10 mouse cellular contexts compared by ENCODE assay signal in genomic region chr2:157887275-157888025, GRCm38 (mm10). TPM values are rescaled to one million over a fixed set of nuclear protein-coding genes. Genes with fewer than 3 reads are reported as not detected.
DNase-seq lines count a peak whose midpoint lies in the region; ATAC-seq and TF ChIP-seq lines count a peak whose summit lies in the region.
"Had no signal": no experiment of that assay in that cellular context is flagged by ENCODE, and none has a peak within 500 bp of the region (broad histone marks: within the 10 kb centered on the region; RNA-seq: fewer than 3 reads in every experiment).

No protein-coding gene starts in this region.

- no peaks in the 10 kb centered on the region for H3K9me3 ChIP-seq in lung, embryonic 14.5 days (ENCODE audit: low read depth, low read length)
- H3K9me3 ChIP-seq in hindbrain, embryonic 12.5 days (replicated peaks), result no peaks in the 10 kb centered on the region
- no peaks in the 10 kb centered on the region for H3K9me3 ChIP-seq in limb, embryonic 10.5 days (replicated peaks)
- H3K9me3 ChIP-seq: limb, embryonic 15.5 days had no signal

- TF ChIP-seq CTCF in lung, embryonic 14.5 days (IDR thresholded peaks at IDR 0.05; ENCODE audit: low read depth), result no peak

- DNase-seq in lung, embryonic 14.5 days, result peak; percentile 59
- DNase-seq in lung, postnatal 10 days, result no peak
- no peak for DNase-seq in limb, embryonic 10.5 days (ENCODE audit: low spot score)
- peak; percentile 75 for DNase-seq in retina, embryonic 14.5 days (ENCODE audit: low spot score)
- DNase-seq in adrenal gland, postnatal 10 days, result no peak
- DNase-seq in gastrocnemius, postnatal 25 days, result no peak
- DNase-seq: cerebellum, adult 11 months had no signal

- H3K36me3 ChIP-seq in lung, embryonic 14.5 days (ENCODE audit: insufficient read depth), result peaks cover 13% of the 10 kb centered on the region; the same call in 1 of the 2 replicates
- H3K36me3 ChIP-seq in hindbrain, embryonic 12.5 days, result peaks cover 26% of the 10 kb centered on the region
- peaks cover 32% of the 10 kb centered on the region for H3K36me3 ChIP-seq in limb, embryonic 10.5 days

- H3K27me3 ChIP-seq in lung, embryonic 14.5 days (ENCODE audit: insufficient read depth, low read length), result no peaks in the 10 kb centered on the region
- H3K27me3 ChIP-seq in hindbrain, embryonic 12.5 days, result no peaks in the 10 kb centered on the region
- H3K27me3 ChIP-seq in limb, embryonic 10.5 days (ENCODE audit: low read depth, poor library complexity, severe bottlenecking), result no peaks in the 10 kb centered on the region
- H3K27me3 ChIP-seq: limb, embryonic 15.5 days had no signal

- no peaks in the 10 kb centered on the region; the same call in 1 of the 2 replicates for H3K4me1 ChIP-seq in lung, embryonic 14.5 days (ENCODE audit: insufficient read depth)
- peaks cover 50% of the 10 kb centered on the region for H3K4me1 ChIP-seq in hindbrain, embryonic 12.5 days
- H3K4me1 ChIP-seq in limb, embryonic 10.5 days, result peaks cover 49% of the 10 kb centered on the region
- H3K4me1 ChIP-seq: limb, embryonic 15.5 days had no signal

- ATAC-seq in lung, embryonic 14.5 days (ENCODE audit: insufficient read depth), result 0 out of 2 replicates have a peak, but pooled peaks have one; percentile 24
- ATAC-seq in hindbrain, embryonic 12.5 days (ENCODE audit: low FRiP score), result peak; percentile 37; the same call in 1 of the 2 replicates
- no peak for ATAC-seq in erythroblast, adult 5-6 weeks (replicated peaks; ENCODE audit: low FRiP score, poor library complexity, severe bottlenecking)

- WGBS in lung, embryonic 14.5 days, result 44% methylated on average over 10 of the region's 10 CpGs
- WGBS in hindbrain, embryonic 12.5 days, result 15% methylated on average over 10 of the region's 10 CpGs
- 11% methylated on average over 10 of the region's 10 CpGs for WGBS in limb, embryonic 10.5 days

- H3K9ac ChIP-seq in lung, embryonic 14.5 days, result no peak overlapping the region
- no peak overlapping the region for H3K9ac ChIP-seq in hindbrain, embryonic 12.5 days
- H3K9ac ChIP-seq: limb, embryonic 15.5 days had no signal

- H3K4me2 ChIP-seq in lung, embryonic 14.5 days, result no peak overlapping the region
- no peak overlapping the region for H3K4me2 ChIP-seq in hindbrain, embryonic 12.5 days (replicated peaks)
- H3K4me2 ChIP-seq: limb, embryonic 15.5 days had no signal

- no peak overlapping the region for H3K4me3 ChIP-seq in lung, embryonic 14.5 days (ENCODE audit: low read depth, low read length)
- no peak overlapping the region for H3K4me3 ChIP-seq in hindbrain, embryonic 12.5 days
- H3K4me3 ChIP-seq in limb, embryonic 10.5 days, result no peak overlapping the region
- H3K4me3 ChIP-seq: limb, embryonic 15.5 days had no signal

- H3K27ac ChIP-seq in lung, embryonic 14.5 days (ENCODE audit: low read depth), result no peak overlapping the region; the same call in 1 of the 2 replicates
- peak overlapping the region; percentile 66 for H3K27ac ChIP-seq in hindbrain, embryonic 12.5 days
- 0 out of 2 replicates have a peak overlapping the region, but pooled peaks have one; percentile 10 for H3K27ac ChIP-seq in limb, embryonic 10.5 days
- H3K27ac ChIP-seq: limb, embryonic 15.5 days had no signal

RNA-seq across cellular contexts. Expression of gene Vstm2l, which starts 27.0 kb away (rescaled TPM):
- not detected in 2 replicates for polyA plus RNA-seq in lung, embryonic 14.5 days (2014; fragmentation: Nextera tagmentation; extraction: Ambion mirVana)
- 13.7 and 15.3 TPM in 2 replicates for polyA plus RNA-seq in hindbrain, embryonic 12.5 days (2016; fragmentation: Nextera tagmentation; extraction: Ambion mirVana)
- not detected in 2 replicates for polyA plus RNA-seq in limb, embryonic 10.5 days (2016; fragmentation: Nextera tagmentation; extraction: Ambion mirVana)
- 10 to 100 TPM in 1 of 2 experiments, 1 to 10 TPM in 1; 7.3 to 15.7 TPM for total RNA-seq in adrenal gland, postnatal 10 days (2021)
- not detected for total RNA-seq in gastrocnemius, postnatal 25 days (2021)
- total RNA-seq in erythroblast, adult 5-6 weeks (2015; ENCODE audit: low replicate concordance), result not detected in 2 replicates
- total RNA-seq in erythroblast, adult 5-6 weeks (2017; ENCODE audit: low replicate concordance), result not detected in 2 replicates

Comparison
In these comparisons a context has a peak if more than half of its experiments do, and no peak if none do; other contexts are left out.
1. DNase-seq: peak in lung, embryonic 14.5 days (single experiment) and retina, embryonic 14.5 days (single experiment); none in lung, postnatal 10 days (single experiment), limb, embryonic 10.5 days (single experiment), adrenal gland, postnatal 10 days (single experiment) and gastrocnemius, postnatal 25 days (single experiment).
2. RNA of gene Vstm2l, which starts 27.0 kb away (total RNA-seq): 7.3 to 15.7 TPM in adrenal gland, postnatal 10 days; not detected in gastrocnemius, postnatal 25 days and not detected in erythroblast, adult 5-6 weeks; every median in the first group is over 4 times any median in the second.